Comparison of ENCODE assay signal across 21 mouse cellular contexts in genomic region chr6:48875515-48875914, GRCm38 (mm10). TPM values are rescaled to one million over a fixed set of nuclear protein-coding genes. Genes with fewer than 3 reads are reported as not detected.
"Had no signal": no experiment of that assay in that cellular context is flagged by ENCODE, and none has a peak within 500 bp of the region (broad histone marks: within the 10 kb centered on the region; RNA-seq: fewer than 3 reads in every experiment).

No protein-coding gene starts in this region.

- H3K9me3 ChIP-seq: limb, embryonic 15.5 days; liver, embryonic 12.5 days; megakaryocyte, embryonic 14.5 days; midbrain, embryonic 15.5 days; neural tube, embryonic 12.5 days had no signal

- H3K4me2 ChIP-seq: limb, embryonic 15.5 days; liver, embryonic 12.5 days; lung, embryonic 14.5 days; midbrain, embryonic 11.5 days; midbrain, embryonic 15.5 days; neural tube, embryonic 12.5 days had no signal

- H3K27me3 ChIP-seq: limb, embryonic 15.5 days; liver, embryonic 12.5 days; midbrain, embryonic 15.5 days had no signal

- H3K4me3 ChIP-seq: limb, embryonic 15.5 days; liver, embryonic 12.5 days; megakaryocyte, embryonic 14.5 days; midbrain, embryonic 15.5 days; neural tube, embryonic 12.5 days had no signal

- H3K4me1 ChIP-seq: limb, embryonic 15.5 days; liver, embryonic 12.5 days; megakaryocyte, embryonic 14.5 days; midbrain, embryonic 15.5 days; neural tube, embryonic 12.5 days had no signal

- ATAC-seq: hindbrain, embryonic 16.5 days; inflammation-experienced regulatory T-cells, adult 6 months; liver, embryonic 12.5 days; midbrain, embryonic 15.5 days had no signal

- DNase-seq: lung, embryonic 14.5 days; lung, postnatal 10 days; lung, postnatal 4 days; thymus, postnatal 36 days had no signal

- H3K9ac ChIP-seq: limb, embryonic 15.5 days; liver, embryonic 12.5 days; lung, embryonic 14.5 days; midbrain, embryonic 15.5 days; neural tube, embryonic 12.5 days had no signal

- H3K27ac ChIP-seq: limb, embryonic 15.5 days; liver, embryonic 12.5 days; midbrain, embryonic 15.5 days; neural tube, embryonic 12.5 days had no signal

- H3K36me3 ChIP-seq: limb, embryonic 15.5 days; liver, embryonic 12.5 days; midbrain, embryonic 15.5 days; neural tube, embryonic 12.5 days had no signal

RNA-seq across cellular contexts. Expression of gene Aoc1, which starts 2.8 kb away (rescaled TPM):
- total RNA-seq: layer of hippocampus, postnatal 25 days; left cerebral cortex, adult 8-10 months; left cerebral cortex, postnatal 25 days; monocyte, adult 5-6 weeks; neutrophil, adult 5-6 weeks had no signal
- polyA plus RNA-seq: hindbrain, embryonic 16.5 days; inflammation-experienced regulatory T-cells, adult 6 months; limb, embryonic 11.5 days; limb, embryonic 15.5 days; liver, embryonic 12.5 days; lung, embryonic 14.5 days; midbrain, embryonic 11.5 days; midbrain, embryonic 15.5 days had no signal

RNA-seq across cellular contexts. Expression of gene 1600015I10Rik, which starts 54.2 kb away (rescaled TPM):
- total RNA-seq: layer of hippocampus, postnatal 25 days; left cerebral cortex, adult 8-10 months; left cerebral cortex, postnatal 25 days; monocyte, adult 5-6 weeks; neutrophil, adult 5-6 weeks had no signal
- polyA plus RNA-seq: hindbrain, embryonic 16.5 days; inflammation-experienced regulatory T-cells, adult 6 months; limb, embryonic 11.5 days; liver, embryonic 12.5 days; liver, embryonic 16.5 days; lung, embryonic 14.5 days; midbrain, embryonic 11.5 days; midbrain, embryonic 15.5 days; neural tube, embryonic 12.5 days; spleen, adult 2 months; stomach, embryonic 16.5 days had no signal
